Mouse (Mus musculus) E14TG2a.4 (cell line): ENCODE data around the gene Clk2.

Experiments
- CTCF ChIP-seq: conservative IDR thresholded peaks from 2 replicates; pipeline ENCODE4 v1.5.1; 2014; ENCODE audit warnings: low read length
- NANOG ChIP-seq: IDR thresholded peaks from 2 replicates; pipeline ENCODE4 v1.6.1; 2014; ENCODE audit warnings: borderline replicate concordance, low read length, mixed read lengths

- TF ChIP-seq CTCF (no peak), NANOG (no peak)
These were observed 43.6 kb downstream of the Clk2 start for GRCm38 (mm10) chr3:89208075-89208657.
